Mouse (Mus musculus) heart, adult 2 months (tissue): ENCODE results near the gene Chrna9.
A peak's percentile ranks its signal among the peaks of the same experiment; 100 is the strongest.

Source experiments
- EP300 ChIP-seq: fragments of 200-500 bp; IDR thresholded peaks from 2 replicates; pipeline ENCODE4 v1.6.1; 2011; ENCODE audit warnings: low read depth, low read length, control low read depth; ENCODE audit not compliant: insufficient read depth
- POLR2A ChIP-seq: fragments of 200-500 bp; IDR thresholded peaks from 2 replicates; pipeline ENCODE4 v1.6.1; 2011; ENCODE audit warnings: mild to moderate bottlenecking, low read depth, low read length, control low read depth; ENCODE audit not compliant: insufficient read depth

GRCm38 (mm10) chr5:65937998-65938715, 3.4 kb downstream of the Chrna9 start:
- TF ChIP-seq POLR2A (no peak), EP300 (peak; percentile 83; the same call in 1 of the 2 replicates)
